Mouse (Mus musculus) myocyte (in vitro differentiated cells): Measurements from ENCODE around the gene Adcy2. TPM values are rescaled to one million over a fixed set of nuclear protein-coding genes. Genes with fewer than 3 reads are reported as not detected.

Experiments
- H3K27me3 ChIP-seq: one replicate; pipeline ENCODE4 v1.6.1; 2011; ENCODE audit not compliant: control insufficient read depth, insufficient read depth, insufficient read length
- H3K36me3 ChIP-seq: one replicate; pipeline ENCODE4 v1.6.1; 2011; ENCODE audit not compliant: control insufficient read depth, insufficient read depth
- H3K4me2 ChIP-seq: one replicate; pipeline ENCODE4 v1.6.1; 2011; ENCODE audit warnings: low read depth, control low read depth
- H3K4me3 ChIP-seq: one replicate; pipeline ENCODE4 v1.5.1; 2011; ENCODE audit warnings: mild to moderate bottlenecking, control low read depth, moderate library complexity
- H3K79me2 ChIP-seq: one replicate; pipeline ENCODE4 v1.6.1; 2011; ENCODE audit not compliant: control insufficient read depth, insufficient read depth
- H3ac ChIP-seq: one replicate; pipeline ENCODE4 v1.6.1; 2011; ENCODE audit not compliant: control insufficient read depth, insufficient read length
- CEBPB ChIP-seq: IDR thresholded peaks from 2 replicates; pipeline ENCODE4 v1.6.1; 2011; ENCODE audit warnings: mild to moderate bottlenecking, moderate library complexity; ENCODE audit not compliant: poor library complexity, insufficient read depth, severe bottlenecking
- E2F4 ChIP-seq: IDR thresholded peaks from one replicate; pipeline ENCODE4 v1.6.1; 2011; ENCODE audit warnings: mild to moderate bottlenecking, control low read depth, moderate library complexity; ENCODE audit not compliant: insufficient read depth
- MAX ChIP-seq: IDR thresholded peaks from one replicate; pipeline ENCODE4 v1.6.1; 2011; ENCODE audit warnings: low read depth, mild to moderate bottlenecking, control low read depth
- MYOD1 ChIP-seq, 3 experiments: IDR thresholded peaks; one replicate each; pipeline ENCODE4 v1.6.1; 2011; ENCODE audit warnings: control low read depth in 2 of 3, low read depth in 2 of 3, mild to moderate bottlenecking in 2 of 3, moderate library complexity in 1 of 3; ENCODE audit not compliant: insufficient read length in 2 of 3, control insufficient read depth in 1 of 3
- MYOG ChIP-seq, 3 experiments: IDR thresholded peaks; one replicate each; pipeline ENCODE4 v1.6.1; 2011; ENCODE audit warnings: control low read depth in 2 of 3, low read depth in 2 of 3, mild to moderate bottlenecking in 2 of 3; ENCODE audit not compliant: insufficient read length in 2 of 3, control insufficient read depth in 1 of 3, insufficient read depth in 1 of 3
- POLR2A ChIP-seq: IDR thresholded peaks from one replicate; pipeline ENCODE4 v1.6.1; 2011; ENCODE audit warnings: low read depth, mild to moderate bottlenecking, control low read depth, moderate library complexity; ENCODE audit not compliant: insufficient read length
- POLR2AphosphoS2 ChIP-seq: IDR thresholded peaks from one replicate; pipeline ENCODE4 v1.6.1; 2011; ENCODE audit warnings: low read depth, control low read depth; ENCODE audit not compliant: insufficient read length
- REST ChIP-seq: IDR thresholded peaks from one replicate; pipeline ENCODE4 v1.6.1; 2011; ENCODE audit warnings: mild to moderate bottlenecking, control low read depth, moderate library complexity; ENCODE audit not compliant: insufficient read depth, insufficient read length
- SRF ChIP-seq: IDR thresholded peaks from one replicate; pipeline ENCODE4 v1.6.1; 2011; ENCODE audit warnings: low read depth; ENCODE audit not compliant: control insufficient read depth, insufficient read length
- TCF12 ChIP-seq: IDR thresholded peaks from one replicate; pipeline ENCODE4 v1.6.1; 2011; ENCODE audit warnings: mild to moderate bottlenecking, control low read depth; ENCODE audit not compliant: poor library complexity, insufficient read depth, severe bottlenecking
- TCF3 ChIP-seq: IDR thresholded peaks from one replicate; pipeline ENCODE4 v1.6.1; 2011; ENCODE audit warnings: low read depth, control low read depth; ENCODE audit not compliant: insufficient read length
- USF1 ChIP-seq: IDR thresholded peaks from one replicate; pipeline ENCODE4 v1.6.1; 2011; ENCODE audit warnings: low read depth, mild to moderate bottlenecking, control low read depth, moderate library complexity
- polyA plus RNA-seq: library from polyadenylated mRNA; unstranded; fragments of >200 nt; fragmentation: generic; extraction: Trizol; gene quantifications from one replicate; pipeline ENCODE4 v1.2.1, GENCODE M21; 2012; ENCODE audit warnings: missing spikeins

Adcy2 gene
- polyA plus RNA-seq, 1 experiment, result not detected

GRCm38 (mm10) chr13:69029078-69029757, 29.9 kb upstream of the Adcy2 start:
- H3K36me3 ChIP-seq, result no peaks in the 10 kb centered on the region
- H3K4me2 ChIP-seq, result no peak overlapping the region
- TF ChIP-seq E2F4, result no peak
- TF ChIP-seq POLR2A, result no peak
- TF ChIP-seq SRF, result no peak
- no peak for TF ChIP-seq CEBPB
- no peak for TF ChIP-seq MAX
- TF ChIP-seq TCF12, result no peak
- TF ChIP-seq MYOG (IDR thresholded peaks at IDR 0.05; ENCODE audit: control insufficient read depth in 1 of 3, insufficient read depth in 1 of 3, insufficient read length in 2 of 3, low read depth in 2 of 3), result no peak
- no peak for TF ChIP-seq TCF3
- no peak for TF ChIP-seq USF1
- TF ChIP-seq POLR2AphosphoS2, result no peak
- TF ChIP-seq MYOD1 (IDR thresholded peaks at IDR 0.05; ENCODE audit: control insufficient read depth in 1 of 3, insufficient read length in 2 of 3, low read depth in 2 of 3), result no peak
- H3K79me2 ChIP-seq, result no peaks in the 10 kb centered on the region
- H3K4me3 ChIP-seq, result no peak overlapping the region
- H3K27me3 ChIP-seq, result no peaks in the 10 kb centered on the region
- no peak overlapping the region for H3ac ChIP-seq

- TF ChIP-seq TCF12, result no peak
- TF ChIP-seq REST, result no peak
- TF ChIP-seq TCF3, result no peak
- TF ChIP-seq SRF, result no peak
- TF ChIP-seq MYOD1 (IDR thresholded peaks at IDR 0.05; ENCODE audit: control insufficient read depth in 1 of 3, insufficient read length in 2 of 3, low read depth in 2 of 3), result no peak
- H3K79me2 ChIP-seq, result no peaks in the 10 kb centered on the region
- no peak overlapping the region for H3K4me2 ChIP-seq
- H3K36me3 ChIP-seq, result no peaks in the 10 kb centered on the region
- H3ac ChIP-seq, result no peak overlapping the region
- no peaks in the 10 kb centered on the region for H3K27me3 ChIP-seq
- H3K4me3 ChIP-seq, result no peak overlapping the region
Observed at GRCm38 (mm10) chr13:69024964-69025363, 25.6 kb upstream of the Adcy2 start.

- H3ac ChIP-seq, result no peak overlapping the region
- no peaks in the 10 kb centered on the region for H3K79me2 ChIP-seq
- H3K27me3 ChIP-seq, result no peaks in the 10 kb centered on the region
- no peaks in the 10 kb centered on the region for H3K36me3 ChIP-seq
- no peak for TF ChIP-seq TCF3
- no peak for TF ChIP-seq POLR2A
- TF ChIP-seq E2F4, result no peak
- no peak for TF ChIP-seq POLR2AphosphoS2
- TF ChIP-seq CEBPB, result no peak
- TF ChIP-seq SRF, result no peak
- TF ChIP-seq MAX, result no peak
- no peak for TF ChIP-seq USF1
- no peak for TF ChIP-seq REST
- no peak for TF ChIP-seq MYOD1 (IDR thresholded peaks at IDR 0.05; ENCODE audit: control insufficient read depth in 1 of 3, insufficient read length in 2 of 3, low read depth in 2 of 3)
- no peak for TF ChIP-seq TCF12
- TF ChIP-seq MYOG (IDR thresholded peaks at IDR 0.05; ENCODE audit: control insufficient read depth in 1 of 3, insufficient read depth in 1 of 3, insufficient read length in 2 of 3, low read depth in 2 of 3), result no peak
- no peak overlapping the region for H3K4me2 ChIP-seq
- H3K4me3 ChIP-seq, result no peak overlapping the region
Observed at GRCm38 (mm10) chr13:69023239-69023638, 23.9 kb upstream of the Adcy2 start.

- TF ChIP-seq MYOD1 (IDR thresholded peaks at IDR 0.05; ENCODE audit: control insufficient read depth in 1 of 3, insufficient read length in 2 of 3, low read depth in 2 of 3) (no peak), MYOG (IDR thresholded peaks at IDR 0.05; ENCODE audit: control insufficient read depth in 1 of 3, insufficient read depth in 1 of 3, insufficient read length in 2 of 3, low read depth in 2 of 3) (no peak), MAX (no peak), POLR2A (no peak), POLR2AphosphoS2 (no peak), REST (no peak), E2F4 (no peak), TCF12 (no peak), CEBPB (no peak), SRF (no peak), USF1 (no peak), TCF3 (no peak)
- Histone ChIP-seq H3K79me2 (no peaks in the 10 kb centered on the region), H3K27me3 (no peaks in the 10 kb centered on the region), H3K4me2 (no peak overlapping the region), H3K4me3 (no peak overlapping the region), H3ac (no peak overlapping the region), H3K36me3 (no peaks in the 10 kb centered on the region)
Observed at GRCm38 (mm10) chr13:69020574-69020973, 21.2 kb upstream of the Adcy2 start.

- H3K27me3 ChIP-seq, result no peaks in the 10 kb centered on the region
Observed at GRCm38 (mm10) chr13:69006915-69007314, 7.6 kb upstream of the Adcy2 start.

More at GRCm38 (mm10) chr13:69006915-69007314, 7.6 kb upstream of the Adcy2 start:
- Histone ChIP-seq H3K79me2 (no peaks in the 10 kb centered on the region), H3ac (no peak overlapping the region), H3K4me3 (no peak overlapping the region), H3K36me3 (no peaks in the 10 kb centered on the region), H3K4me2 (no peak overlapping the region)
- TF ChIP-seq TCF3 (no peak), POLR2A (no peak), TCF12 (no peak), SRF (no peak), MYOD1 (IDR thresholded peaks at IDR 0.05; ENCODE audit: control insufficient read depth in 1 of 3, insufficient read length in 2 of 3, low read depth in 2 of 3) (no peak), USF1 (no peak), E2F4 (no peak), REST (no peak), POLR2AphosphoS2 (no peak), CEBPB (no peak), MAX (no peak), MYOG (IDR thresholded peaks at IDR 0.05; ENCODE audit: control insufficient read depth in 1 of 3, insufficient read depth in 1 of 3, insufficient read length in 2 of 3, low read depth in 2 of 3) (no peak)
